Mouse (Mus musculus) testis, adult 2 months (tissue): ENCODE measurements around the gene Tepp.

Experiments used
- CTCF ChIP-seq: fragments of 200-500 bp; IDR thresholded peaks from 2 replicates; pipeline ENCODE4 v1.5.1; 2012; ENCODE audit warnings: low read depth, mild to moderate bottlenecking, inconsistent platforms, low read length, moderate library complexity; ENCODE audit not compliant: control insufficient read depth, insufficient read depth, insufficient replicate concordance
- POLR2A ChIP-seq: fragments of 200-500 bp; IDR thresholded peaks from 2 replicates; pipeline ENCODE4 v1.6.1; 2012; ENCODE audit warnings: low read depth, mild to moderate bottlenecking, inconsistent platforms, low read length, moderate library complexity; ENCODE audit not compliant: control insufficient read depth

DNA sequence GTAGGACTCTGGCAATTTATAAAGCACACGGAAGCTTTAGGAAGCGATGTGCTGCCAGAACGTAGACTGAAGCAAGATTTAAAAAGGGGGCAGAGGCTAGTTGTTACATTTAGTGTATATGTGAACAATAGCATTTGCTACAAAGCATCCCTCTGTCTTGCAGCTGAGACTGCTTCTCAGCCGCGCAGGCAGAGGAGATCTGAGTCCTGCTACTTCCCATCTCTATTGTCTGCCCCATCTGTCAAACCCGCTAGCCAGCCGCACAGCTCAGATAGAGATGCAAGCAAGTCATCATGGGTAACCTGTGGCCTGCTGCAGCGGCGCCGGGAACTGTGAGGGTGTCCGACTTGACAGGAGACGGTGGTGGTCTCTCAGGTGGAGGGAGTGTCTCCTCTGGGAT, 39.9 kb upstream of the Tepp start:
- TF ChIP-seq CTCF = no peak
- no peak for TF ChIP-seq POLR2A
